Mouse (Mus musculus) intestine, embryonic 14.5 days (tissue): ENCODE results near the gene Zfp981. TPM values are rescaled to one million over a fixed set of nuclear protein-coding genes. Genes with fewer than 3 reads are reported as not detected.
A peak's percentile ranks its signal among the peaks of the same experiment; 100 is the strongest.
"Not testable (repeated sequence)": the region's sequence is repeated elsewhere in the genome, so short reads cannot be mapped to it uniquely, and the experiment has no call there.

Experiments used
- ATAC-seq: fragments of 200-750 bp; cut with Nextera tagmentation; replicated peaks from 2 replicates; pipeline ENCODE4 v1.8.0; 2017; ENCODE audit warnings: low read depth, moderate number of reproducible peaks, moderate TSS enrichment, moderate library complexity; ENCODE audit not compliant: low FRiP score, low TSS enrichment
- DNase-seq: peaks from one replicate; pipeline ENCODE4 v3.0.0-alpha.2; 2018; ENCODE audit warnings: low spot score
- H3K27ac ChIP-seq: fragments of 300-500 bp; sonication (generic); 2 replicates; pipeline ENCODE4 v1.5.1; 2014; ENCODE audit warnings: low read depth, mild to moderate bottlenecking, control low read depth
- H3K27me3 ChIP-seq: fragments of 300-500 bp; sonication (generic); replicated peaks from 2 replicates; pipeline ENCODE4 v1.6.1; 2014; ENCODE audit warnings: low read length, control low read depth; ENCODE audit not compliant: control insufficient read depth, insufficient read depth
- H3K36me3 ChIP-seq: fragments of 300-500 bp; sonication (generic); 2 replicates; pipeline ENCODE4 v1.6.1; 2014; ENCODE audit warnings: low read length, control low read depth; ENCODE audit not compliant: control insufficient read depth, insufficient read depth
- H3K4me1 ChIP-seq: fragments of 300-500 bp; sonication (generic); replicated peaks from 2 replicates; pipeline ENCODE4 v1.6.1; 2014; ENCODE audit warnings: low read length, control low read depth, mixed read lengths; ENCODE audit not compliant: control insufficient read depth, insufficient read depth
- H3K4me2 ChIP-seq: fragments of 300-500 bp; sonication (generic); 2 replicates; pipeline ENCODE4 v1.6.1; 2014; ENCODE audit warnings: low read length
- H3K4me3 ChIP-seq: fragments of 300-500 bp; sonication (generic); 2 replicates; pipeline ENCODE4 v1.5.1; 2014; ENCODE audit warnings: low read depth, low read length, control low read depth, mixed read lengths
- H3K9ac ChIP-seq: fragments of 300-500 bp; sonication (generic); 2 replicates; pipeline ENCODE4 v1.6.1; 2014; ENCODE audit warnings: mild to moderate bottlenecking, low read length
- H3K9me3 ChIP-seq: fragments of 300-500 bp; sonication (generic); 2 replicates; pipeline ENCODE4 v1.6.1; 2016; ENCODE audit warnings: low read length, control low read depth; ENCODE audit not compliant: control insufficient read depth
- WGBS: fragments of 180-500 bp; shearing (Covaris S2); extraction: QIAGEN DNeasy Blood & Tissue Kit; methylation state at CpG from one replicate; pipeline ENCODE4 v1.1.7; 2014; 5-methylcytosine and 5-hydroxymethylcytosine counted together
- polyA plus RNA-seq: library from polyadenylated mRNA; unstranded; fragments of >200 nt; fragmentation: Nextera tagmentation; extraction: Ambion mirVana; gene quantifications from 2 replicates; pipeline ENCODE4 v1.2.1, GENCODE M21; 2014

Gene Zfp981
- polyA plus RNA-seq, 1 experiment from 2014 or later, result 0.11 TPM

- not testable (repeated sequence) for H3K27me3 ChIP-seq, DNase-seq, H3K4me1 ChIP-seq, H3K4me2 ChIP-seq, H3K9ac ChIP-seq, H3K36me3 ChIP-seq, H3K4me3 ChIP-seq, H3K27ac ChIP-seq
- H3K9me3 ChIP-seq, result peaks cover 55% of the 10 kb centered on the region
- WGBS, result 89% methylated on average over 10 of the region's 10 CpGs
- ATAC-seq, result peak; percentile 45; the same call in 1 of the 2 replicates
These were observed 19.3 kb upstream of the Zfp981 start for GRCm38 (mm10) chr4:146482546-146482945.

GRCm38 (mm10) chr4:146483571-146484280, 18.1 kb upstream of the Zfp981 start:
- not testable (repeated sequence) for H3K27me3 ChIP-seq, H3K4me1 ChIP-seq, H3K36me3 ChIP-seq, H3K9ac ChIP-seq, H3K4me3 ChIP-seq, H3K27ac ChIP-seq, H3K4me2 ChIP-seq
- ATAC-seq, result peak; percentile 51; the same call in 1 of the 2 replicates
- H3K9me3 ChIP-seq, result peaks cover 48% of the 10 kb centered on the region
- DNase-seq, result peak; percentile 62
- 73% methylated on average over 13 of the region's 13 CpGs for WGBS

GRCm38 (mm10) chr4:146484676-146485075, 17.2 kb upstream of the Zfp981 start:
- not testable (repeated sequence) for H3K36me3 ChIP-seq, H3K9ac ChIP-seq, H3K4me1 ChIP-seq, H3K4me2 ChIP-seq, H3K27me3 ChIP-seq, H3K4me3 ChIP-seq, ATAC-seq, H3K27ac ChIP-seq
- peaks cover 42% of the 10 kb centered on the region for H3K9me3 ChIP-seq
- DNase-seq, result peak; percentile 49

- 72% methylated on average over 6 of the region's 6 CpGs for WGBS
- not testable (repeated sequence) for H3K4me1 ChIP-seq, H3K4me3 ChIP-seq, H3K9ac ChIP-seq, ATAC-seq, DNase-seq, H3K27ac ChIP-seq, H3K27me3 ChIP-seq, H3K4me2 ChIP-seq, H3K36me3 ChIP-seq
- H3K9me3 ChIP-seq, result peaks cover 41% of the 10 kb centered on the region
These were observed 16.5 kb upstream of the Zfp981 start for GRCm38 (mm10) chr4:146485183-146485939.

- H3K4me1 ChIP-seq, H3K4me2 ChIP-seq, H3K27me3 ChIP-seq, ATAC-seq, H3K9ac ChIP-seq, H3K4me3 ChIP-seq, H3K36me3 ChIP-seq, H3K27ac ChIP-seq, DNase-seq: not testable (repeated sequence)
- 77% methylated on average over 1 of the region's 1 CpGs for WGBS
- peaks cover 38% of the 10 kb centered on the region for H3K9me3 ChIP-seq
These were observed 15.1 kb upstream of the Zfp981 start for GRCm38 (mm10) chr4:146486753-146487152.

- H3K27ac ChIP-seq, H3K27me3 ChIP-seq, H3K4me1 ChIP-seq, H3K9ac ChIP-seq, H3K4me3 ChIP-seq, DNase-seq, H3K4me2 ChIP-seq, H3K36me3 ChIP-seq, ATAC-seq: not testable (repeated sequence)
- WGBS, result 76% methylated on average over 4 of the region's 4 CpGs
- peaks cover 44% of the 10 kb centered on the region for H3K9me3 ChIP-seq
These were observed 12.6 kb upstream of the Zfp981 start for GRCm38 (mm10) chr4:146489196-146489595.

GRCm38 (mm10) chr4:146491993-146492392, 9.8 kb upstream of the Zfp981 start:
- H3K4me2 ChIP-seq, DNase-seq: not testable (repeated sequence)
- 83% methylated on average over 1 of the region's 1 CpGs for WGBS

GRCm38 (mm10) chr4:146492439-146492838, 9.4 kb upstream of the Zfp981 start:
- Histone ChIP-seq H3K4me1 (no peaks in the 10 kb centered on the region), H3K9ac (no peak overlapping the region), H3K4me2 (no peak overlapping the region), H3K4me3 (no peak overlapping the region), H3K27me3 (no peaks in the 10 kb centered on the region), H3K9me3 (peaks cover 40% of the 10 kb centered on the region), H3K27ac (no peak overlapping the region), H3K36me3 (no peaks in the 10 kb centered on the region)
- DNase-seq (no peak), ATAC-seq (no peak)

More at GRCm38 (mm10) chr4:146491993-146492392, 9.8 kb upstream of the Zfp981 start:
- not testable (repeated sequence) for H3K36me3 ChIP-seq, H3K4me3 ChIP-seq, H3K27me3 ChIP-seq, H3K4me1 ChIP-seq, H3K9ac ChIP-seq, H3K27ac ChIP-seq
- peaks cover 41% of the 10 kb centered on the region for H3K9me3 ChIP-seq
- ATAC-seq, result 0 out of 2 replicates have a peak, but pooled peaks have one; percentile 30
